Mouse (Mus musculus): ENCODE results near the gene Plcxd1. TPM values are rescaled to one million over a fixed set of nuclear protein-coding genes. Genes with fewer than 3 reads are reported as not detected.
"Not testable (repeated sequence)": the region's sequence is repeated elsewhere in the genome, so short reads cannot be mapped to it uniquely, and the experiment has no call there.

Plcxd1 gene
- 0.32 and 0.33 TPM in 2 replicates for polyA plus RNA-seq (2014; fragmentation: Nextera tagmentation; extraction: Ambion mirVana)

- ATAC-seq (replicated peaks; ENCODE audit: insufficient number of reproducible peaks, low FRiP score, low TSS enrichment), result 0 out of 2 replicates have a peak, but pooled peaks have one; percentile 16
- peak within 1 kb of the TSS; percentile 77 for H3K4me2 ChIP-seq
- WGBS (ENCODE audit: insufficient replicate concordance), result 5% methylated on average over 24 of the region's 25 CpGs
- peaks cover 21% of the 10 kb centered on the region for H3K36me3 ChIP-seq (ENCODE audit: control insufficient read depth, insufficient read depth, low read length)
- H3K9me3 ChIP-seq (replicated peaks; ENCODE audit: control insufficient read depth, low read length), result no peaks in the 10 kb centered on the region
- H3K9ac ChIP-seq (ENCODE audit: low read depth, low read length), result no peak within 1 kb of the TSS
- no peak within 1 kb of the TSS for H3K27ac ChIP-seq (ENCODE audit: low read depth, low read length)
- peak within 1 kb of the TSS; percentile 34 for H3K4me3 ChIP-seq (ENCODE audit: low read depth, low read length)
- H3K27me3 ChIP-seq (ENCODE audit: control insufficient read depth, insufficient read depth, low read length), result peaks cover 7% of the 10 kb centered on the region; the same call in 1 of the 2 replicates
- H3K4me1 ChIP-seq (ENCODE audit: control insufficient read depth, insufficient read depth, low read length), result peaks cover 7% of the 10 kb centered on the region
Measured at GRCm38 (mm10) chr5:110099656-110100580, at the start of gene Plcxd1. TSS of gene Plcxd1 (plus strand) at chr5:110099969.

GRCm38 (mm10) chr5:110057637-110058408 lies 41.9 kb upstream of the Plcxd1 start:
- WGBS (ENCODE audit: insufficient replicate concordance), result 2% methylated on average over 19 of the region's 19 CpGs
- Histone ChIP-seq H3K4me3 (ENCODE audit: low read depth, low read length) (peak overlapping the region; percentile 62), H3K4me1 (ENCODE audit: control insufficient read depth, insufficient read depth, low read length) (no peaks in the 10 kb centered on the region), H3K9me3 (replicated peaks; ENCODE audit: control insufficient read depth, low read length) (no peaks in the 10 kb centered on the region), H3K36me3 (ENCODE audit: control insufficient read depth, insufficient read depth, low read length) (no peaks in the 10 kb centered on the region), H3K9ac (ENCODE audit: low read depth, low read length) (peak overlapping the region; percentile 82), H3K27me3 (ENCODE audit: control insufficient read depth, insufficient read depth, low read length) (no peaks in the 10 kb centered on the region), H3K4me2 (peak overlapping the region; percentile 61), H3K27ac (ENCODE audit: low read depth, low read length) (no peak overlapping the region)
- ATAC-seq (replicated peaks; ENCODE audit: insufficient number of reproducible peaks, low FRiP score, low TSS enrichment), result peak; percentile 99

- H3K9me3 ChIP-seq (replicated peaks; ENCODE audit: control insufficient read depth, low read length); H3K9ac ChIP-seq (ENCODE audit: low read depth, low read length); H3K4me3 ChIP-seq (ENCODE audit: low read depth, low read length); ATAC-seq (replicated peaks; ENCODE audit: insufficient number of reproducible peaks, low FRiP score, low TSS enrichment); H3K36me3 ChIP-seq (ENCODE audit: control insufficient read depth, insufficient read depth, low read length); H3K27me3 ChIP-seq (ENCODE audit: control insufficient read depth, insufficient read depth, low read length); H3K4me1 ChIP-seq (ENCODE audit: control insufficient read depth, insufficient read depth, low read length); H3K27ac ChIP-seq (ENCODE audit: low read depth, low read length); H3K4me2 ChIP-seq: not testable (repeated sequence)
- WGBS (ENCODE audit: insufficient replicate concordance), result 85% methylated on average over 2 of the region's 2 CpGs
Measured at GRCm38 (mm10) chr5:110072413-110072812, 27.4 kb upstream of the Plcxd1 start, which contains the start of gene Gm17655. TSS of gene Gm17655 (minus strand) at chr5:110072513.

GRCm38 (mm10) chr5:110082961-110083360 lies 16.8 kb upstream of the Plcxd1 start:
- no peaks in the 10 kb centered on the region for H3K36me3 ChIP-seq (ENCODE audit: control insufficient read depth, insufficient read depth, low read length)
- no peak for ATAC-seq (replicated peaks; ENCODE audit: insufficient number of reproducible peaks, low FRiP score, low TSS enrichment)
- no peak overlapping the region for H3K9ac ChIP-seq (ENCODE audit: low read depth, low read length)
- no peaks in the 10 kb centered on the region for H3K4me1 ChIP-seq (ENCODE audit: control insufficient read depth, insufficient read depth, low read length)
- H3K9me3 ChIP-seq (replicated peaks; ENCODE audit: control insufficient read depth, low read length), result 0 out of 2 replicates have a peak, but pooled peaks cover 5% of the 10 kb centered on the region
- no peak overlapping the region for H3K27ac ChIP-seq (ENCODE audit: low read depth, low read length)
- H3K4me2 ChIP-seq, result no peak overlapping the region
- no peaks in the 10 kb centered on the region for H3K27me3 ChIP-seq (ENCODE audit: control insufficient read depth, insufficient read depth, low read length)
- H3K4me3 ChIP-seq (ENCODE audit: low read depth, low read length), result no peak overlapping the region
- 70% methylated on average over 4 of the region's 4 CpGs for WGBS (ENCODE audit: insufficient replicate concordance)

- H3K4me1 ChIP-seq (ENCODE audit: control insufficient read depth, insufficient read depth, low read length), result no peaks in the 10 kb centered on the region
- peak overlapping the region; percentile 12; the same call in 1 of the 2 replicates for H3K4me3 ChIP-seq (ENCODE audit: low read depth, low read length)
- no peak overlapping the region for H3K9ac ChIP-seq (ENCODE audit: low read depth, low read length)
- H3K27ac ChIP-seq (ENCODE audit: low read depth, low read length), result no peak overlapping the region
- no peaks in the 10 kb centered on the region for H3K27me3 ChIP-seq (ENCODE audit: control insufficient read depth, insufficient read depth, low read length)
- peak overlapping the region; percentile 27 for H3K4me2 ChIP-seq
- ATAC-seq (replicated peaks; ENCODE audit: insufficient number of reproducible peaks, low FRiP score, low TSS enrichment), result 0 out of 2 replicates have a peak, but pooled peaks have one; percentile 31
- WGBS (ENCODE audit: insufficient replicate concordance), result 19% methylated on average over 14 of the region's 14 CpGs
- no peaks in the 10 kb centered on the region for H3K36me3 ChIP-seq (ENCODE audit: control insufficient read depth, insufficient read depth, low read length)
- no peaks in the 10 kb centered on the region for H3K9me3 ChIP-seq (replicated peaks; ENCODE audit: control insufficient read depth, low read length)
Measured at GRCm38 (mm10) chr5:110086161-110086866, 13.5 kb upstream of the Plcxd1 start.

- WGBS (ENCODE audit: insufficient replicate concordance), result 62% methylated on average over 2 of the region's 2 CpGs
- no peak for ATAC-seq (replicated peaks; ENCODE audit: insufficient number of reproducible peaks, low FRiP score, low TSS enrichment)
- Histone ChIP-seq H3K9ac (ENCODE audit: low read depth, low read length) (no peak overlapping the region), H3K4me2 (no peak overlapping the region), H3K4me1 (ENCODE audit: control insufficient read depth, insufficient read depth, low read length) (no peaks in the 10 kb centered on the region), H3K36me3 (ENCODE audit: control insufficient read depth, insufficient read depth, low read length) (no peaks in the 10 kb centered on the region), H3K27ac (ENCODE audit: low read depth, low read length) (no peak overlapping the region), H3K9me3 (replicated peaks; ENCODE audit: control insufficient read depth, low read length) (no peaks in the 10 kb centered on the region), H3K4me3 (ENCODE audit: low read depth, low read length) (no peak overlapping the region), H3K27me3 (ENCODE audit: control insufficient read depth, insufficient read depth, low read length) (no peaks in the 10 kb centered on the region)
Measured at GRCm38 (mm10) chr5:110091546-110091945, 8.2 kb upstream of the Plcxd1 start.

DNA sequence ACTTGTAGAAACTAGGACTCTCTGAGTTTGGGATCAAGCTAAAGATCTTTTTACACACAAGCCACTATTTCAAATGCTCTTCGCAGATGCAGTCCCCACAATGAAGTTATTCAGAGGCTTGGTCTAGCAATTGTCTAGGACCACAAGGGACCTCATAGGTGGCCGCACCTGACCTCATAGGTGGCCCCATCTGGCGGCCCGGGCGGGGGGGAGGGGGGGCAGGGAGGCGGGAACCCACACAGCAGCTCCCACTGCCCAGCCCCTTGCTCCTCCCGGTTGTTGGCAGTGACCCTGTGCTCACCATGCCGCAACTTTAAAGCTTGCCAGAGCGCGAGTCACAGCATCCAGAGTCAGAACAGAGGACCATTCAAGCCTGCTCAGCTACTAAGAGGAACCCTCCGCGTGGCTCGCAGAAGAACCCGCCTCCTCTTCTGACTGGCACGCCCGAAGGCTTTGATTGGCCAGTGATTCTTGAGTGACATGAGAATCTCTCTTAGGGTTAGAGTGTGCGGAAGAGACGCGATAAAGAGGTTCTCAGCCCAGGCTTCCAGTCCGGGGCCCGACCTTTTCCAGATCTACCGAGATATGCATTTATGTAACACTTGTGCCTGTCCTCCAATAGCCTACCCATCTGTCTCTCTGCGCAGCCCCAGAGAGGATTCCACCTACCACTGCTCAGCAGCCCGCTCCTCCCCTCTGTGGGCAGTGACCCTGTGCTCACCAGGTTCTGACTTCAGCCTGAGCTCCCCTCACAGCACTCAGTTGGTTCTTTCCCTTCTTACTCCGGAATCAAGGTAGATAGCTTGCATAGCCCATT lies 5.5 kb upstream of the Plcxd1 start, which contains the start of gene Gm35315:
Gene Gm35315, minus strand, starts transcription at position 391 of the 817 bp plus-strand sequence.
- no peaks in the 10 kb centered on the region for H3K4me1 ChIP-seq (ENCODE audit: control insufficient read depth, insufficient read depth, low read length)
- peak; percentile 98 for ATAC-seq (replicated peaks; ENCODE audit: insufficient number of reproducible peaks, low FRiP score, low TSS enrichment)
- H3K27ac ChIP-seq (ENCODE audit: low read depth, low read length), result no peak within 1 kb of the TSS; the same call in 1 of the 2 replicates
- peak within 1 kb of the TSS; percentile 68 for H3K9ac ChIP-seq (ENCODE audit: low read depth, low read length)
- 2% methylated on average over 21 of the region's 25 CpGs for WGBS (ENCODE audit: insufficient replicate concordance)
- no peaks in the 10 kb centered on the region for H3K27me3 ChIP-seq (ENCODE audit: control insufficient read depth, insufficient read depth, low read length)
- H3K4me2 ChIP-seq, result peak within 1 kb of the TSS; percentile 81
- no peaks in the 10 kb centered on the region for H3K9me3 ChIP-seq (replicated peaks; ENCODE audit: control insufficient read depth, low read length)
- no peaks in the 10 kb centered on the region for H3K36me3 ChIP-seq (ENCODE audit: control insufficient read depth, insufficient read depth, low read length)
- peak within 1 kb of the TSS; percentile 50 for H3K4me3 ChIP-seq (ENCODE audit: low read depth, low read length)
